8 mouse cellular contexts compared by ENCODE assay signal in the genomic region with DNA sequence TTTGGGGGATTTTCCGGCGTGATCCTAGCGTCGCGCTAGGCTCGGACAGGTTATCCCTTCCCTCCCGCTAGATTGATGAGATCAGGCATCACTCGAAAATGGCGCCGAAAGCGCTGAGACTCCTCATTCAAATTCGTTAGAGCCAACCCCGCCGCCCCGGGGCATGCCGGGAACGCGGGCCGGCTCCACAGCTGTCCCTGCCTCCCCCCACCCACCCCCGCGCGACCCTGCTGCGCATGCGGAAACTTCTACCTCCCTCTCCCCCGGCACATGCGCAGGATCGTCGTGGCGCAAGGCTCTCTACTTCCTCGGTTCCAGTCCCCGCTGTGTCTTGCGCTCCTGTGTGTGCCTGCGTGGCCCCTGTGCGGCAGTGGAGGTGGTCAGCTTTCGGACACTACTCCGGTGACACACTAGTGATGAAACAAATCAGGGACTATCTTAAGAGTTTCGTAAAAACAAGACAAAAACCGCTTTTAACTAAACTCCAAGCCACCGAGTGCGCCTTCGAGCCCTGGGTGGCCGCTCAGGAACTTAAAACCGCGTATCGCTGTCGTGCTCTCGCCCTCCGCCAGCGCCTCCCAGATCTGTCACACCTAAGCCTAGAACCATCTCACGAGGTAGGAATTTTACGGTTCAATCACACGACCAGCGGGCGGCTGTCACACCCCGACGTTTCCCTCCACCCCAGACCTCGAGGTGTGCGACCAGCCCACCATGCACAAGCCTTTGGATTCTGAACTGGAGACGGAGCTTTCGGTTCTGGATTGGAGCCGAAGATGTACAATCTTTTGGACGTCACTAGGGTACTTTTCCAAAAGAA. TPM values are rescaled to one million over a fixed set of nuclear protein-coding genes. Genes with fewer than 3 reads are reported as not detected.
A peak's percentile ranks its signal among the peaks of the same experiment; 100 is the strongest.
DNase-seq lines count a peak whose midpoint lies in the region; ATAC-seq and TF ChIP-seq lines count a peak whose summit lies in the region.

No protein-coding gene starts in this region.

- peak overlapping the region; percentile 85 for H3K27ac ChIP-seq in hindbrain, postnatal 0 days
- peak overlapping the region; percentile 88 for H3K27ac ChIP-seq in left cerebral cortex, adult 2 months

- H3K9me3 ChIP-seq in hindbrain, postnatal 0 days (ENCODE audit: low read length), result no peaks in the 10 kb centered on the region

- no peak for TF ChIP-seq CTCF in hindbrain, postnatal 0 days (IDR thresholded peaks at IDR 0.05; ENCODE audit: low read depth)
- TF ChIP-seq CTCF in left cerebral cortex, adult 2 months (IDR thresholded peaks at IDR 0.05), result no peak

- DNase-seq in WW6 (ENCODE audit: low read depth, low spot score), result peak; percentile 95
- peak; percentile 92 to 96 for DNase-seq in cerebellum, postnatal 4 days (ENCODE audit: low spot score in 2 of 2)
- DNase-seq in gastrocnemius, adult 18-20 months (ENCODE audit: low spot score), result peak; percentile 95
- peak; percentile 99 for DNase-seq in hindbrain, postnatal 0 days (ENCODE audit: low spot score)
- peak; percentile 93 to 94 for DNase-seq in left cerebral cortex, adult 2 months (ENCODE audit: extremely low spot score in 1 of 2, low spot score in 2 of 2)
- peak; percentile 95 to 96 for DNase-seq in right cerebral cortex, adult 2 months (ENCODE audit: low spot score in 2 of 2)
- DNase-seq in urinary bladder, postnatal 14 days (ENCODE audit: low spot score), result peak; percentile 97

- H3K4me1 ChIP-seq in hindbrain, postnatal 0 days (ENCODE audit: insufficient read depth, low read length), result peaks cover 4% of the 10 kb centered on the region; the same call in 1 of the 2 replicates

- intact Hi-C loops in left cerebral cortex, adult 2 months (cut with DNase I), result loop anchor here (1.0 to 5.0 kb wide), 3 partner anchors 33 to 92 kb away; a partner anchor contains a TSS

- H3K36me3 ChIP-seq in hindbrain, postnatal 0 days (ENCODE audit: insufficient read depth, low read length), result no peaks in the 10 kb centered on the region

- H3K4me3 ChIP-seq in hindbrain, postnatal 0 days (ENCODE audit: low read length), result peak overlapping the region; percentile 89
- peak overlapping the region; percentile 91 for H3K4me3 ChIP-seq in left cerebral cortex, adult 2 months

- ATAC-seq in hindbrain, postnatal 0 days, result peak; percentile 96
- peak; percentile 86 for ATAC-seq in megakaryocyte, adult 5-6 weeks (ENCODE audit: poor library complexity, severe bottlenecking)

- peak overlapping the region; percentile 88 for H3K4me2 ChIP-seq in hindbrain, postnatal 0 days (ENCODE audit: low read depth, low read length)

- no peaks in the 10 kb centered on the region for H3K27me3 ChIP-seq in hindbrain, postnatal 0 days (ENCODE audit: insufficient read depth, low read length)

- peak overlapping the region; percentile 75 for H3K9ac ChIP-seq in hindbrain, postnatal 0 days (replicated peaks; ENCODE audit: low read length)

- WGBS in hindbrain, postnatal 0 days, result 1% methylated on average over 62 of the region's 62 CpGs

RNA-seq across cellular contexts. Expression of a gene that starts 41.6 kb away (rescaled TPM):
- total RNA-seq in gastrocnemius, adult 18-20 months (2021), result under 1 TPM in 1 of 2 experiments, not detected in 1; 0.11 TPM
- total RNA-seq in hindbrain, postnatal 0 days (2014; rRNA removed), result 1.2 and 2.5 TPM in 2 replicates
- polyA plus RNA-seq in hindbrain, postnatal 0 days (2015; fragmentation: Nextera tagmentation; extraction: Ambion mirVana), result 1.5 TPM in 2 replicates
- total RNA-seq in left cerebral cortex, adult 2 months (2021), result under 1 TPM; 0.57 to 0.77 TPM
- total RNA-seq in megakaryocyte, adult 5-6 weeks (2015), result 0.20 TPM in 1 of 2 replicates, not detected in the other
- total RNA-seq in megakaryocyte, adult 5-6 weeks (2017), result not detected in 2 replicates

RNA-seq across cellular contexts. Expression of a gene that starts 50.8 kb away (rescaled TPM):
- total RNA-seq in gastrocnemius, adult 18-20 months (2021), result 1 to 10 TPM; 7.5 to 8.6 TPM
- 8.5 and 13.1 TPM in 2 replicates for total RNA-seq in hindbrain, postnatal 0 days (2014; rRNA removed)
- polyA plus RNA-seq in hindbrain, postnatal 0 days (2015; fragmentation: Nextera tagmentation; extraction: Ambion mirVana), result 28.1 and 28.6 TPM in 2 replicates
- 10 to 100 TPM in 1 of 2 experiments, 1 to 10 TPM in 1; 9.6 to 11.3 TPM for total RNA-seq in left cerebral cortex, adult 2 months (2021)
- 1.2 and 4.5 TPM in 2 replicates for total RNA-seq in megakaryocyte, adult 5-6 weeks (2015)
- total RNA-seq in megakaryocyte, adult 5-6 weeks (2017), result 3.0 and 3.7 TPM in 2 replicates

Comparison
In these comparisons a context has a peak if more than half of its experiments do, and no peak if none do; other contexts are left out.
1. Peak in every context shown above with its lines: DNase-seq, ATAC-seq, H3K4me3 ChIP-seq and H3K27ac ChIP-seq.